Mouse (Mus musculus) adrenal gland (tissue): ENCODE results near the gene Rab43.

Source experiments
- intact Hi-C: fragments of 180-260 bp; cut with DNase I; formaldehyde crosslinking; loops from one replicate; pipeline ENCODE4 v1.15.1; 2025

Rab43 gene

DNA sequence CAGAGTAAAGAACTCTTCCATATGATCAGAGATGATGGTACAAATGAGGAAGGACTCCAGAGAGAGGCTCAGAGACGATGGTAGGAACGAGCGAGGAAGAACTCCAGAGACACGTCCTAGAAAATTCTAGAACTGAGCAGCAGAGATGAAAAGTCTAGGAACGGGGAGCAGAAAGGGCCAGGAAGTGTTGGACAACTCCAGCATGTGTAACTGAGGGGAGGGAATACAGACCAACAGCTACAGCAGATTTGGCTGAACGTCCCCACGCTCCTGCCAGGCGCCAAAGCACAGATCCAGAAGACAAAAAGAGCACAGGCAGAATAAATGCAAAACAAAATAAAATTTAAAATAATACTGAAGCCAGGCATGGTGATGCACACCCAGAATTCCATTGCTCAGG, 55.1 kb downstream of the Rab43 start:
- intact Hi-C loops: no loop called here

DNA sequence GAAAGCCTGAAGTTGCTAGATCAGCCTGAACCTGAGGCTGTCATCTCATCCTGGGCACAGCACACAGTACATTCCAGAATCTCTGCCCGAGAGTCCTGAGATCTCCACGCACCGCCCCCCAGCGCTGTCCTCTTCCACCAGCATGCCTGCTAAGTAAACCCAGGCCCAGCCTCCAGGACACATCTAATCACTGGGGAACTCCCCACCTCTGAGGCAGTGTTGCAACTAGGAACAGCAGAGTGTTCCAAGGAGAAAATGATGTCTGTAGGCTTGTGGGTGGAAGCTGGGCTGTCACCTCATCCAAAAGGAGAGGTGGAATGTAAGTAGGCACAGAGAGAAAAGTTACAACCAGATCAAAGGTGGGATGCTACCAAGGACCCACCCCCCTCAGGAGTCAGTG, 56.8 kb downstream of the Rab43 start:
- intact Hi-C loops: no loop called here

DNA sequence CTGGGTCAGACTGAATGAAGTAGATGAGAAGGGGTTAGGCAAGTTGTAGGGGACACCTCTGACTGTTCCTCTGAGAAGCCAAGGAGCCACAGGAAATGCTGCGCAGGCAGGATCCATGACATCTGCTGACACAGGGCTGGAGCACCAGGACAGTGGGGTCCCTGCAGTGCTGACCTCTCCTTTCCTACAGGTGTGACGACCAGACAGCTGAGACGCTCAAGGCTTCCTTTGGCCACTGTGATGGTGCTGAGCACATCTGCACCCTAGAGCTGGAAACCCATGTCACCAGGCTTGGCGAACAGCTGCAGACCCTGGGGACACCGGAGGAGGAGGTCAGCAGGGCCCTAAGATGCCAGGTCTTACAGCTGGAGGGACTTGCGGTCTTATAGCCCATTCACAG, 60.4 kb downstream of the Rab43 start:
- intact Hi-C loops: no loop called here

DNA sequence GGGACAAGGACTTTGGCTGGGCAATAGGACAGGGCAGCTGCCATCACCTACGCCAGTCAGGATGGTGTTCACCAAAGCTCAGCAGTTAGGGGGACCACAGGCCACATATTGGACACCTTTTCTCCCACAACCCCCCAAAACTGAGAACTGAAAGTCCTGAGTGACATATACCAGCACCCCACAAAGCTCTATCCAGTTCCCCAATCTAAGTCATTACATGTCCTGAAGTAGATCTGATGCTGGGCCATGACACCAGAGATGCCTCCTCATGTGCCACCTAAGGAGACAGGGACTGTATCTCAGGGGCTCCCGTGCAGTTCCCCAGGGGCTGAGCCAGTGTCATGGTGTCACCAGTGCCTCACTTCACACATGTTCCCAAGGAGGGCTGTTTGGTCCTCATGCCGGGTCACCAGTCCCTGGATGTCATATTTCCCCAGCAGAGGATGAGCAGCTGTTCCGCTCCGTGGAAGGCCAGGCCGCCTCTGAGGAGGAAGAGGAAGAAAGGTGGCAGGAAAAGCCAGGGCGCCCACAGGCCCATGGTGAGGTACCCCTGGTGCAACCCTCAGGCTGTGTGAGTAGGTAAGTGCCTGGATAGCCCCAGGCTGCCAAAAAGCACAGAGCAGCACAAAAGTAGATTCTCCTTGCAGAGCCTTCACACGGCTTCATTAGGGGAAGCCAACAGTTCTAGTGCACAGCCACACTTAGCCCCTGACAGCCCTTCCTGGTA, 61.6 kb downstream of the Rab43 start:
- intact Hi-C loops: no loop called here

DNA sequence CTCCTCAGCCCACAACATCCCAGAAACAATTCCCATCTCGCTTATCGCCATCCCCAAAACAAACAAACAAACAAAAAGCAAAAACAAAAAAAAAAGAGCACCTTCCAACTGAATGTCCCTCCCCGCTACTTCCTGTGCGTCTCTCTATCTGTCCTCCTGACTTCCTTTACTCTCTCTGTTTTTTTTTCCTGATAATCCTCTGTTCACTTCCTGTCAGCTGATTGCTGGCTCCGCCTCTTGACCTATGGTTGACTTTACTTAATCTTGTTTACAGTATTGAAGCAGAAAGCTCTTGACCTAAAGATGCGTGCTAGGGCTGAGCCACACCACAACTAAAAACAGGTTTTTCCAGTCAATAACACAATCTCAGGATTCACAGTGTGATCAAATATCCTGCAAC, 63.4 kb downstream of the Rab43 start:
- intact Hi-C loops: no loop called here

DNA sequence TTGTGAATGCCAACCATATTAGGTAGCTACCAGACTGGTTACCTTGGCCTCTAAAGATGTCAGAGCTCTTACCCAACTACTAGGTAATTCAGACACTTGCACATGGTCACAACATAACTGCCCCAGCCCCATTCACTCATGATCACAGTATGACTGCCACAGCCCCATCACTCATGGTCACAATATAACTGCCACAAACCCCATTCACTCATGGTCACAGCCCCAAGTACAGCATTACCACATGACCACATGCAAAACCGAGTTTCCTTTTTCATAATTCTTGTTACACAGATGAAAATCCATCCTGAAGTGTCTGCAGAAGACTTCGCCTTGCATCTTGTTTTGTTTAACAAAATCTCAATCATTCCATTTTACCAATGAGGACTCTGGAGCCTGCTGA, 63.9 kb downstream of the Rab43 start:
- intact Hi-C loops: no loop called here

DNA sequence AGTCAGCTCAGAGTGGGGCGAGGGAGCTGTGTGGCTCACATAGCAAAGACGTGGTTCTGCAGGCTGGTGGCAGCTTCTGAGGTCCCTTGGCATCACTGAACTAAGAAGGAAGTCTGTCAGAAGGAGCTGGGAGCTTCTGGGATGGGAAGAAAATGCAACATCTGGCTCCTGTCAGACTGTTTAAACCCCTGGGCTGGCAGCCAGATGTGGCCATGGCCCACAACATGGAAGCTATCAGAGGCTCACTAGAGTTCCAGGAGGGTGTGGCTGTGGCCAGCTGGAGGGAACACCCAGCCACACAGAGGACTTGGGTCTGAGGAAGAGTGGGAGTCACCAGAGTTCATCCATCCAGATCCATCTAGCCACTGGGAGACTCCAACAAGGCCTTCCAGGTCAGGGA, 65.1 kb downstream of the Rab43 start:
- intact Hi-C loops: no loop called here

DNA sequence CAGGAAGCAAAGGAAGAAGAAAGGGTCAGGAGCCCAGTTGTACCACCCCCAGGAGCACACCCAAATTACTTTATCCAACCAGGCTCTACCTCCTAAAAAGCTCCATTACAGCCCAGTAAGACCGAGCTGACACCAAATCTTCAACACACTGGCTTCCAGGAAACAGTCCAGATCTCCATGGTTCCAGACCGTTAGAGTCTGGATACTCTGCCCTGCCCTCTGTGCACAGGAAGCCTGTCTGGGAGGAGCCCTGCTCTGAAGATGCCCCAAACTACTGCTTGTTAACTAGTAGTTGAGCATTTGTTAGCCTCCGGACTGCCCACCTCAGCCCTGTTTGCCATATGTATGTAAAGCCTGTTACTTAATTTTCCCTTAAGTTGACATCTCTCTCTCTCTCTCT, 65.9 kb downstream of the Rab43 start:
- intact Hi-C loops: no loop called here

DNA sequence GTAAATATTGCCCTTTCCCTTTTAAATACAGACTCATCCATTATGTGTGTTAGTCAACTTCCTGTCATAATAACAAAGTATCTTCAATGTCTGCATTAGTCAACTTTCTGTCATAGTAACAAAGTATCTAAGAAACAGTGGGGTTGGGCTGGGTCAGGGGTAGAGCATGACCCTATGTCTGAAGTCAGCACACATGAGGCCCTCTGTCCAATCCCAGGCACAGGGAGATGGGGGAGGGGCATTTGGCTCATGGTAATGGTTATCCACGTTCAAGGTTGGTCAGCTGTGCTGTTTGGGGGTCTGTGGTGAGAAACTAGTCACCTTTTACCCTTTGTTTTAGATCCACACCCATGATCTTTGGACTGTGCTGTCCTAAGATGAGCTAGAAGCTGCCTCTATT, 66.7 kb downstream of the Rab43 start:
- intact Hi-C loops: no loop called here

DNA sequence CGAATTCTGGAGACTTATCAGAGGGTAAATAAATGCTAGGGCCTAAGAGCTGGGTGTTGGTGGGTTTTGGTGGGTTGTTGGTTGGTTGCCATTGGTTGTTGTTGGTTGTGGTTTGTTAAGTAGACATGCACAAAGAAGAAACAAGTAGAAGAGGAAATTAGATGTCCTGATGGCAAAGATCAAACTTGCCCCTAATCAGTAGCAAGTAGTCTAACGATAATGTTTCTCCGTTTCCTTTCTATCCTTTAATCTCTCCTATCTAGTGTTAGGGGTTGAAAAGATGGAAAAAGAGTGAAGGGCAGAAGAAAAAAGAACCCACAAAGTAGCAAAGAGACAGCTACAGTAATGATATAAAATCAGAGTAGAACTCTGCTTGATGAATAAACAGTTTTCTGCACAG, 67.3 kb downstream of the Rab43 start:
- intact Hi-C loops: no loop called here

DNA sequence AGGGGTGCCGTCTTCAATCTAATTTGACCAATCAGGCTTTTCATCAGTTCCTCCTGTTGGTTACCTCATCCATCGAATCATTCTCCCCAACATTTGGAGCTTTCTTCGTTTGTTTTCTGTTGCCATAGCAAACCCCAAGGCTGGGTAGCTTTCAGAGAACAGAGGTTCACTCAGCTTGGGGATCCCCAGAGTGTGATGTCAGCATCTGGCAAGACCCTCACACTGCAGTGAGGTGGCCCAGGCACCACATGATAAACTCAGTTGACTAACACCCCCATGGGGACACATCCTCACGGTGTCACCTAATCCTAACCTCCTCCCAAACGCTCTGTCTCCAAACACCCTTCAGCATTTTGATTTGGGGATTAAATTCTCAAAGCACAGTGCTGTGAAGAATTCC, 68.7 kb downstream of the Rab43 start:
- intact Hi-C loops: no loop called here

DNA sequence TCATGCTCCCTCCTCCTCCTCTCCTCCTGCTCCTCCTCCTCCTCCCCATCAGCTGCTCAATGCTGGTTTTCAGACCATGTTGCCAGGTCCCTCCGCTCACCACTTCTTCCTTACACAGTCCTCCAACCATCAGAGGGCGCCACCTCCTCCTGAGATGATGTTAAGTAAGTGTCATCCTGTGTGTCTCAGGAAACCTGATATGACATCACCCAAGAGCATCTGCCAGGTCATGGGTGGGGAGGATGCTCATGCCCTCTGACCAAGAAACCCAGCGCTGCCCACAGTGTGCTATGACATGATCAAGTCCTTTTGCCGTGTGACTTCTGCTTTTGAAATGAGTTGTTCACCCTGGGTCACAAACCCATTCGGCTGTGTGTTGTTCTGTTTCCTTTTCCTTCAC, 69.2 kb downstream of the Rab43 start:
- intact Hi-C loops: no loop called here

DNA sequence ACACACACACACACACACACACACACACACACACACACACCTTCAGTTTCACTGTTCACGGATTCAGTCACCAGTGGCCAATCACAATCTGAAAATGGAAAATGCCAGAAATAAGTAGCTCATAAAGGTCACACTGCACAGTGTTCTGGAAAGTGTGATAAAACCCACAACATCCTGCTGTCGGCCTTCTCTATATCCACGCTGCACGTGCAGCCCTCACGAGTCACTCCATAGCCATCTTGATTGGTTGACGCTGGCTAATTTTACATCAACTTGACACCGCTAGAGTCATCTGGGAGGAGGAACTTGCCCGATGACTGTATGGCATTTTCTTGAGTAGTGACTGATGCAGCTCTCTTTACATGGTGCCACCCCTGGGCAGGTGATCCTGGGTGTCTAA, 70.0 kb downstream of the Rab43 start:
- intact Hi-C loops: no loop called here

DNA sequence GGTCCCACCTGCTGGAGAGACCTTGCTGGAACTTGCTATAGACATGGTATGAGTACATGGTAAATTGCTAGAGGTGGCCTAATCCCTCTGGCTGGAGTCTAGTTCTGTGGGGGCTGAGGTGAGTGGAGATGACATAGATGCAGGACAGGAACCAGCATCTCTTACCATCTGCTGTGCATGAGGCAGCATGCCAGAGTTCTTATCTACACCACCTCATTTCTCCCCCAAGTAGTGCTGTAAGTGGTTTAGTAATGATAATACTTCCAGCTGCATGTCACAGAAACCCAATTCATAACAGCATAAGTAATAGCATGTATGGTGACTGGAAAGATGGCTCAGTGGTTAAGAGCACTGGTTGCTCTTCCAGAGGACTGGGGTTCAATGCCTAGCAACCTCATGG, 71.5 kb downstream of the Rab43 start:
- intact Hi-C loops: no loop called here

DNA sequence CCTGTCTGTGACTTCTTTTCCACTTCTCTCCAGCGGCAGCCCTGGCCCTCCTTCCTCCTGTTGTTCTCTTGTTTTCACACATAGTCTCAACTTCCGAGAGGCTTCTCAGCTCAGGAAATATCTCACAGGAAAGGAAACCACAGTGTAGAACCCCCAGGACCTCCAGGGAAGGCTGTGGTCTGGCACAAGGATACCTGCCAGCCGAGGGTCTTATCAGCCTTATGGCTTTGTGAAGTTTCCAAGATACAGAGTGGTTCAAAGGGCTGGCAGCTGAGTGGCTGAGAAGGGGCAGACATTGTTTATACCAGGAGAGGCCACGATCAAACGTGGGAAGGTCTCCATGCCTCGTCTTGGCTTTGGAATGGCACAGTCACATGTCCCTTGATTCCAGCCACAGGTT, 72.1 kb downstream of the Rab43 start:
- intact Hi-C loops: no loop called here
